Mouse (Mus musculus) CH12.LX (cell line): ENCODE measurements around the gene Bicd2. TPM values are rescaled to one million over a fixed set of nuclear protein-coding genes. Genes with fewer than 3 reads are reported as not detected.

Experiments used
- DNase-seq: peaks from one replicate; pipeline ENCODE4 v3.0.0-alpha.2; 2013; ENCODE audit errors: extremely low read depth
- H3K27ac ChIP-seq: 2 replicates; pipeline ENCODE4 v1.5.1; 2012; ENCODE audit warnings: low read depth, mild to moderate bottlenecking, control low read depth, moderate library complexity; ENCODE audit not compliant: insufficient read depth
- H3K27me3 ChIP-seq: replicated peaks from 2 replicates; pipeline ENCODE3; 2012; ENCODE audit warnings: inconsistent platforms
- H3K36me3 ChIP-seq, 2 experiments: replicated peaks in 1 of 2; 2 replicates each; pipeline versions ENCODE3 to v1.6.1; 2012; ENCODE audit warnings: inconsistent platforms in 1 of 2, low read length in 1 of 2, mild to moderate bottlenecking in 1 of 2, mixed read lengths in 1 of 2, moderate library complexity in 1 of 2; ENCODE audit not compliant: control insufficient read depth in 1 of 2, insufficient read depth in 1 of 2
- H3K4me1 ChIP-seq, 2 experiments: 2 replicates each; pipeline ENCODE4 v1.6.1; 2012; ENCODE audit warnings: inconsistent platforms in 1 of 2, moderate library complexity in 1 of 2; ENCODE audit not compliant: insufficient read depth in 2 of 2, control insufficient read depth in 1 of 2
- H3K4me2 ChIP-seq: 2 replicates; pipeline ENCODE4 v1.6.1; 2012; ENCODE audit warnings: low read depth, mild to moderate bottlenecking, control low read depth; ENCODE audit not compliant: poor library complexity, insufficient read depth, severe bottlenecking
- H3K4me3 ChIP-seq, 3 experiments: fragments of 150-350 bp in 1 of 3; sonication (generic) in 1 of 3; replicated peaks in 1 of 3; 2 replicates each; pipeline versions ENCODE3 to v1.5.1; 2011 to 2012; ENCODE audit warnings: low read depth in 2 of 3, low read length in 2 of 3, mild to moderate bottlenecking in 2 of 3, moderate library complexity in 2 of 3, control low read depth in 1 of 3, improper control_type of control experiment in 1 of 3, inconsistent platforms in 1 of 3, mixed read lengths in 1 of 3; ENCODE audit not compliant: poor library complexity in 1 of 3
- H3K79me2 ChIP-seq: replicated peaks from 2 replicates; pipeline ENCODE4 v1.6.1; 2012; ENCODE audit warnings: mild to moderate bottlenecking, moderate library complexity; ENCODE audit not compliant: control insufficient read depth, poor library complexity, insufficient read depth, severe bottlenecking; ENCODE audit errors: extremely low read depth
- H3K9ac ChIP-seq: 2 replicates; pipeline ENCODE4 v1.6.1; 2012; ENCODE audit warnings: low read depth, mild to moderate bottlenecking, control low read depth, moderate library complexity; ENCODE audit not compliant: insufficient read depth
- H3K9me3 ChIP-seq: replicated peaks from 2 replicates; pipeline ENCODE3; 2012; ENCODE audit warnings: low read length, inconsistent platforms, mixed read lengths
- CHD1 ChIP-seq: IDR thresholded peaks from 2 replicates; pipeline ENCODE4 v1.6.1; 2012; ENCODE audit warnings: low read depth, low read length, improper control_type of control experiment, inconsistent platforms
- EP300 ChIP-seq: IDR thresholded peaks from 2 replicates; pipeline ENCODE4 v1.6.1; 2011; ENCODE audit warnings: low read length, improper control_type of control experiment
- ETS1 ChIP-seq: conservative IDR thresholded peaks from 2 replicates; pipeline ENCODE4 v1.6.1; 2012; ENCODE audit warnings: low read depth, mild to moderate bottlenecking, inconsistent platforms, low read length, improper control_type of control experiment, moderate library complexity
- HCFC1 ChIP-seq: IDR thresholded peaks from 2 replicates; pipeline ENCODE4 v1.6.1; 2012; ENCODE audit warnings: low read depth, mild to moderate bottlenecking, inconsistent platforms, low read length, improper control_type of control experiment
- JUN ChIP-seq: IDR thresholded peaks from 2 replicates; pipeline ENCODE4 v1.6.1; 2011; ENCODE audit warnings: low read depth, mild to moderate bottlenecking, low read length, improper control_type of control experiment, moderate library complexity; ENCODE audit not compliant: insufficient read depth
- JUND ChIP-seq: conservative IDR thresholded peaks from 2 replicates; pipeline ENCODE4 v1.6.1; 2011; ENCODE audit warnings: low read depth, low read length, improper control_type of control experiment
- MAX ChIP-seq: IDR thresholded peaks from 2 replicates; pipeline ENCODE4 v1.6.1; 2011; ENCODE audit warnings: low read length, improper control_type of control experiment
- MAZ ChIP-seq: IDR thresholded peaks from 2 replicates; pipeline ENCODE4 v1.6.1; 2012; ENCODE audit warnings: low read depth, mild to moderate bottlenecking, inconsistent platforms, low read length, improper control_type of control experiment, moderate library complexity
- PAX5 ChIP-seq: IDR thresholded peaks from 2 replicates; pipeline ENCODE4 v1.6.1; 2012; ENCODE audit warnings: low read length, inconsistent platforms, mixed read lengths
- POLR2AphosphoS2 ChIP-seq: IDR thresholded peaks from 2 replicates; pipeline ENCODE4 v1.6.1; 2011; ENCODE audit warnings: low read depth, low read length, improper control_type of control experiment
- RAD21 ChIP-seq: IDR thresholded peaks from 2 replicates; pipeline ENCODE4 v1.6.1; 2011; ENCODE audit warnings: low read depth, mild to moderate bottlenecking, low read length, improper control_type of control experiment, moderate library complexity
- RCOR1 ChIP-seq: conservative IDR thresholded peaks from 2 replicates; pipeline ENCODE4 v1.6.1; 2012; ENCODE audit warnings: low read depth, mild to moderate bottlenecking, inconsistent platforms, low read length, improper control_type of control experiment
- SMC3 ChIP-seq: IDR thresholded peaks from 2 replicates; pipeline ENCODE4 v1.6.1; 2011; ENCODE audit warnings: low read depth, low read length, improper control_type of control experiment
- TCF12 ChIP-seq: IDR thresholded peaks from 2 replicates; pipeline ENCODE4 v1.6.1; 2014; ENCODE audit warnings: low read depth, mild to moderate bottlenecking, inconsistent platforms, low read length, improper control_type of control experiment
- USF1 ChIP-seq: IDR thresholded peaks from 2 replicates; pipeline ENCODE4 v1.6.1; 2014; ENCODE audit warnings: low read depth, mild to moderate bottlenecking, inconsistent platforms, low read length, improper control_type of control experiment
- ZC3H11A ChIP-seq: IDR thresholded peaks from 2 replicates; pipeline ENCODE4 v1.6.1; 2012; ENCODE audit warnings: low read depth, mild to moderate bottlenecking, inconsistent platforms, low read length, improper control_type of control experiment
- ZKSCAN1 ChIP-seq: IDR thresholded peaks from 2 replicates; pipeline ENCODE4 v1.6.1; 2012; ENCODE audit warnings: low read depth, inconsistent platforms, low read length, improper control_type of control experiment, borderline replicate concordance
- ZMIZ1 ChIP-seq: IDR thresholded peaks from 2 replicates; pipeline ENCODE4 v1.6.1; 2012; ENCODE audit warnings: low read depth, mild to moderate bottlenecking, inconsistent platforms, low read length, improper control_type of control experiment
- ZNF384 ChIP-seq: IDR thresholded peaks from 2 replicates; pipeline ENCODE4 v1.6.1; 2012; ENCODE audit warnings: low read depth, low read length, improper control_type of control experiment, inconsistent platforms
- dilution Hi-C: fragments of 300-500 bp; cut with MboI; formaldehyde crosslinking; loops from 2 replicates; pipeline ENCODE4 v1.14.3; 2020; ENCODE audit warnings: low sequenced_read_pairs; ENCODE audit not compliant: extremely low pct_unique_long_range_greater_than_20kb, extremely low pct_ligation_motif_present
- in situ Hi-C: fragments of 300-500 bp; cut with MboI; formaldehyde crosslinking; loops from 3 replicates; pipeline ENCODE4 v1.14.3; 2019; ENCODE audit warnings: low sequenced_read_pairs, low pct_ligation_motif_present, low pct_unique_long_range_greater_than_20kb, mixed read lengths
- polyA plus RNA-seq: library from polyadenylated mRNA; unstranded; fragments of >175 nt; gene quantifications from 2 replicates; pipeline ENCODE4 v1.2.1, GENCODE M21; 2012; ENCODE audit warnings: low read depth; ENCODE audit not compliant: insufficient read length
- total RNA-seq, 2 experiments: library from RNA; depleted of rRNA; stranded (reverse); fragments of 300-350 nt in 1 of 2; fragments of >200 nt in 1 of 2; gene quantifications; 2 replicates each; pipeline ENCODE4 v1.2.3; 2012 to 2014

Bicd2 gene
- total and polyA plus RNA-seq, 3 experiments: 16.9 to 26.5 (median 21.0) TPM

DNA sequence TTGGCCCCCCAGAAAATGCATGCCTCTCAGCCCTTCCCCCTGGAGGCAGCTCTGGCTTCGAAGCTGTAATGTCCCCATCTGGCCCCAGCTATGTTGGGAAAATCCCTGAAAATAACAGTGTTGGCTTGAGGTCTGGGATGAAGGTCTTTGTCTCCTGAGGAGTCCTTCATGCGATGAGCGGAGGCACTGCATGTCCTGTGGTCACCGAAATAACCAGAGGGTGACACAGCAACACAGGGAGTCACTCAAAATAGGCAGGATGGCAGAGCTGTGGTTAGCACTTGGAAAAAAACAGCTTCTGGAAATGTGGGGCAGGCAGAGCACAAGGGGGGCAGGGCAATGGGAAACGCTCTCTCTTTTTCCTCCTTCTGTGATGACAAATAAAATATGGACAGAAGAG is 19.2 kb upstream of the Bicd2 start:
- no peak overlapping the region for H3K9ac ChIP-seq
- H3K36me3 ChIP-seq: no peaks in the 10 kb centered on the region
- no peaks in the 10 kb centered on the region for H3K79me2 ChIP-seq
- no peak overlapping the region for H3K4me2 ChIP-seq
- in situ Hi-C loops: loop anchor here (5.0 kb wide), 1 partner anchor 55 kb away; no protein-coding TSS in a partner anchor
- TF ChIP-seq USF1 (no peak), MAX (no peak), POLR2AphosphoS2 (no peak), MAZ (no peak), PAX5 (no peak), TCF12 (no peak), EP300 (no peak), SMC3 (no peak), CHD1 (no peak), ZNF384 (no peak), JUND (no peak), RCOR1 (no peak)
- TF ChIP-seq, all 38 proteins: peak for 0
- no peak overlapping the region for H3K27ac ChIP-seq
- no peak overlapping the region for H3K4me3 ChIP-seq
- H3K4me1 ChIP-seq: peaks cover 2 to 29% of the 10 kb centered on the region in 2 experiments; a peak in 2 of 4 replicates
- no peaks in the 10 kb centered on the region for H3K27me3 ChIP-seq
- H3K9me3 ChIP-seq: no peaks in the 10 kb centered on the region
- DNase-seq: no peak
- dilution Hi-C loops: no loop called here

DNA sequence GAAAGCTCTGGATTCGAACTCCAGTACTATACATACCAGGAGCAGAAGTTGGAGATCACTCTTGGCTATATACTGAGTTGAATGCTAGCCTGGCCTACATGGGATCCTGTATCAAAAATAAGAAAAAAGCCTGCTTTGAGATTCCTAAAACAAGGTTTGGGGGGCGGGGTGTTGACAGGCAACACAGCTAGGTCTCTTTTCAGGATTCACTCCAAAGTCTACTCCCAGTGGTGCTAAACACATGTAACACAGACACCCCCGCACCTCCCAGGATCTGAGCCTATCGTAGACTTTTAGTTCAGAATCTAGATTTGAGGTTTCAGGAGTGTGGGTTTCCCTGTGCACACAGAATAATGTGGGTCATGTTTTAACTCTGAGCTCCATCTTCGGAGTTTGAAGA is 18.6 kb upstream of the Bicd2 start:
- H3K4me3 ChIP-seq: no peak overlapping the region
- TF ChIP-seq ZC3H11A (no peak), JUN (no peak), ETS1 (no peak), MAZ (no peak), RAD21 (no peak), HCFC1 (no peak), ZKSCAN1 (no peak), ZMIZ1 (no peak)
- no peaks in the 10 kb centered on the region for H3K79me2 ChIP-seq
- in situ Hi-C loops: loop anchor here (5.0 kb wide), 1 partner anchor 55 kb away; no protein-coding TSS in a partner anchor
- no peaks in the 10 kb centered on the region for H3K36me3 ChIP-seq
- no peak for DNase-seq
- H3K4me1 ChIP-seq: peaks cover 2 to 29% of the 10 kb centered on the region in 2 experiments; a peak in 2 of 4 replicates
- H3K9me3 ChIP-seq: no peaks in the 10 kb centered on the region
- no peak overlapping the region for H3K9ac ChIP-seq
- H3K4me2 ChIP-seq: no peak overlapping the region
- no peak overlapping the region for H3K27ac ChIP-seq
- no peaks in the 10 kb centered on the region for H3K27me3 ChIP-seq
- dilution Hi-C loops: no loop called here
